In the genomic region with DNA sequence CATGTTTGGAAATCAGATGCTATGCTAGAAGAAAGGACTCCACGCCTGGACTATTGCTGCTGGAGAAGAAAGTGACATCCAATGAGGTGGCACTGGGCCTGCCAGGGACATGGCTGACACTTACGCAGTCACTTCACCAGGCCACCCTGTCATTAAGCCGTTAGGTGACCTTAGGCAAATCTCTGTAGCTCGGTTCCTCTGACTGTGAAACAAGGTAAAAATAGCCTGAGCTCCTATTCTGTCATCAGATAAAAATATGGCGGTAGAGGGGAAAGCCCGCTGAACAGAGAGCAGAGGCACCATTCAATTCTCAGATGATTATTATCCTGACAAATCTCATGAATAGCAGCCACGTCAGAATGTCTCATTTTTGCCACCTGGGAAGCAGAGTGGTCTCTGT, we compare ENCODE assay signal across 13 mouse cellular contexts. TPM values are rescaled to one million over a fixed set of nuclear protein-coding genes. Genes with fewer than 3 reads are reported as not detected.
A peak's percentile ranks its signal among the peaks of the same experiment; 100 is the strongest.
DNase-seq lines count a peak whose midpoint lies in the region; ATAC-seq lines count a peak whose summit lies in the region.
"Had no signal": no experiment of that assay in that cellular context is flagged by ENCODE, and none has a peak within 500 bp of the region (broad histone marks: within the 10 kb centered on the region; RNA-seq: fewer than 3 reads in every experiment).

No protein-coding gene starts in this region.

- no peak for ATAC-seq in heart, embryonic 12.5 days (ENCODE audit: insufficient number of reproducible peaks, low FRiP score)
- ATAC-seq in kidney, embryonic 16.5 days (ENCODE audit: low FRiP score, low TSS enrichment) = no peak
- ATAC-seq in CD4-positive, CD25-positive, alpha-beta regulatory T cell, adult 4 months = peak; percentile 47
- ATAC-seq: intestine, embryonic 16.5 days had no signal

- no peak overlapping the region for H3K9ac ChIP-seq in heart, embryonic 12.5 days
- 0 out of 2 replicates have a peak overlapping the region, but pooled peaks have one; percentile 9 for H3K9ac ChIP-seq in kidney, embryonic 16.5 days (replicated peaks; ENCODE audit: low read length)
- H3K9ac ChIP-seq: limb, embryonic 12.5 days; neural tube, embryonic 15.5 days had no signal

- no peaks in the 10 kb centered on the region for H3K27me3 ChIP-seq in heart, embryonic 12.5 days (replicated peaks)
- no peaks in the 10 kb centered on the region for H3K27me3 ChIP-seq in kidney, embryonic 16.5 days (ENCODE audit: insufficient read depth, low read length)
- H3K27me3 ChIP-seq: limb, embryonic 12.5 days; neural tube, embryonic 15.5 days had no signal

- peaks cover 6% of the 10 kb centered on the region for H3K9me3 ChIP-seq in heart, embryonic 12.5 days (replicated peaks)
- H3K9me3 ChIP-seq in kidney, embryonic 16.5 days (ENCODE audit: low read length) = 0 out of 2 replicates have a peak, but pooled peaks cover 2% of the 10 kb centered on the region
- H3K9me3 ChIP-seq: neural tube, embryonic 15.5 days had no signal

- H3K36me3 ChIP-seq in heart, embryonic 12.5 days = peaks cover 18% of the 10 kb centered on the region
- peaks cover 20% of the 10 kb centered on the region; the same call in 1 of the 2 replicates for H3K36me3 ChIP-seq in kidney, embryonic 16.5 days (ENCODE audit: insufficient read depth, low read length)
- H3K36me3 ChIP-seq: limb, embryonic 12.5 days; neural tube, embryonic 15.5 days had no signal

- peak overlapping the region; percentile 72 for H3K27ac ChIP-seq in heart, embryonic 12.5 days (ENCODE audit: poor library complexity, severe bottlenecking)
- H3K27ac ChIP-seq in kidney, embryonic 16.5 days (ENCODE audit: low read length) = no peak overlapping the region
- H3K27ac ChIP-seq: limb, embryonic 12.5 days; neural tube, embryonic 15.5 days had no signal

- DNase-seq in heart, adult 11 months = no peak
- DNase-seq in kidney, postnatal 36 days = no peak
- peak; percentile 88 for DNase-seq in A20 (ENCODE audit: low read depth, low spot score)
- no peak for DNase-seq in liver
- DNase-seq in adipocyte (ENCODE audit: low spot score) = no peak
- DNase-seq: cerebellum, adult 9-10 months; lung, postnatal 4 days had no signal

- no peak overlapping the region for H3K4me3 ChIP-seq in heart, embryonic 12.5 days
- H3K4me3 ChIP-seq in kidney, embryonic 16.5 days (ENCODE audit: low read length) = no peak overlapping the region
- H3K4me3 ChIP-seq: limb, embryonic 12.5 days; neural tube, embryonic 15.5 days had no signal

- no peak overlapping the region for H3K4me2 ChIP-seq in heart, embryonic 12.5 days
- no peak overlapping the region for H3K4me2 ChIP-seq in kidney, embryonic 16.5 days (replicated peaks; ENCODE audit: low read depth, low read length)
- H3K4me2 ChIP-seq: limb, embryonic 12.5 days; neural tube, embryonic 15.5 days had no signal

- peaks cover 57% of the 10 kb centered on the region for H3K4me1 ChIP-seq in heart, embryonic 12.5 days (replicated peaks)
- H3K4me1 ChIP-seq in kidney, embryonic 16.5 days (ENCODE audit: insufficient read depth, low read length) = no peaks in the 10 kb centered on the region

- WGBS in heart, embryonic 12.5 days = 33% methylated on average over 7 of the region's 7 CpGs
- 53% methylated on average over 7 of the region's 7 CpGs for WGBS in kidney, embryonic 16.5 days

RNA-seq across cellular contexts. Expression of gene Endou, which starts 10.9 kb away (rescaled TPM):
- polyA plus RNA-seq in heart, embryonic 12.5 days (2016; fragmentation: Nextera tagmentation; extraction: Ambion mirVana) = 0.14 and 0.15 TPM in 2 replicates
- polyA plus RNA-seq in kidney, embryonic 16.5 days (2015; fragmentation: Nextera tagmentation; extraction: Ambion mirVana) = 0.45 and 0.60 TPM in 2 replicates
- polyA plus RNA-seq in CD4-positive, CD25-positive, alpha-beta regulatory T cell, adult 4 months (2017; shearing (Covaris generic)) = under 1 TPM in 1 of 2 experiments, not detected in 1; 0.22 TPM

RNA-seq across cellular contexts. Expression of gene Rapgef3, which starts 25.7 kb away (rescaled TPM):
- 22.0 and 22.9 TPM in 2 replicates for polyA plus RNA-seq in heart, embryonic 12.5 days (2016; fragmentation: Nextera tagmentation; extraction: Ambion mirVana)
- polyA plus RNA-seq in kidney, embryonic 16.5 days (2015; fragmentation: Nextera tagmentation; extraction: Ambion mirVana) = 36.3 and 36.4 TPM in 2 replicates
- polyA plus RNA-seq in CD4-positive, CD25-positive, alpha-beta regulatory T cell, adult 4 months (2017; shearing (Covaris generic)) = 1 to 10 TPM in 1 of 2 experiments, under 1 TPM in 1; 0.31 to 1.5 TPM

RNA-seq across cellular contexts. Expression of gene Slc48a1, which starts 36.2 kb away (rescaled TPM):
- polyA plus RNA-seq in heart, embryonic 12.5 days (2016; fragmentation: Nextera tagmentation; extraction: Ambion mirVana) = 52.9 and 55.0 TPM in 2 replicates
- 81.7 and 81.9 TPM in 2 replicates for polyA plus RNA-seq in kidney, embryonic 16.5 days (2015; fragmentation: Nextera tagmentation; extraction: Ambion mirVana)
- polyA plus RNA-seq in CD4-positive, CD25-positive, alpha-beta regulatory T cell, adult 4 months (2017; shearing (Covaris generic)) = 10 to 100 TPM; 33.9 to 37.1 TPM

RNA-seq across cellular contexts. Expression of gene Rpap3, which starts 36.4 kb away (rescaled TPM):
- 21.5 and 23.7 TPM in 2 replicates for polyA plus RNA-seq in heart, embryonic 12.5 days (2016; fragmentation: Nextera tagmentation; extraction: Ambion mirVana)
- 31.0 and 33.0 TPM in 2 replicates for polyA plus RNA-seq in kidney, embryonic 16.5 days (2015; fragmentation: Nextera tagmentation; extraction: Ambion mirVana)
- polyA plus RNA-seq in CD4-positive, CD25-positive, alpha-beta regulatory T cell, adult 4 months (2017; shearing (Covaris generic)) = 10 to 100 TPM; 25.7 to 31.8 TPM
